Mouse (Mus musculus) bone marrow, adult 2 months (tissue): ENCODE measurements at regions not wholly inside any gene's neighbourhood (a gene's known extent, or its start where the extent isn't known, plus 50 kb on each side); places are given as distances from the start of the nearest gene placed in this dataset.

Experiments
- CTCF ChIP-seq: fragments of 200-500 bp; IDR thresholded peaks from 2 replicates; pipeline ENCODE4 v1.5.1; 2011; ENCODE audit warnings: low read length, control low read depth; ENCODE audit not compliant: control insufficient read depth, insufficient read depth
- POLR2A ChIP-seq: fragments of 200-500 bp; IDR thresholded peaks from 2 replicates; pipeline ENCODE4 v1.6.1; 2011; ENCODE audit warnings: low read depth, mild to moderate bottlenecking, control low read depth, low read length, borderline replicate concordance; ENCODE audit not compliant: control insufficient read depth

DNA sequence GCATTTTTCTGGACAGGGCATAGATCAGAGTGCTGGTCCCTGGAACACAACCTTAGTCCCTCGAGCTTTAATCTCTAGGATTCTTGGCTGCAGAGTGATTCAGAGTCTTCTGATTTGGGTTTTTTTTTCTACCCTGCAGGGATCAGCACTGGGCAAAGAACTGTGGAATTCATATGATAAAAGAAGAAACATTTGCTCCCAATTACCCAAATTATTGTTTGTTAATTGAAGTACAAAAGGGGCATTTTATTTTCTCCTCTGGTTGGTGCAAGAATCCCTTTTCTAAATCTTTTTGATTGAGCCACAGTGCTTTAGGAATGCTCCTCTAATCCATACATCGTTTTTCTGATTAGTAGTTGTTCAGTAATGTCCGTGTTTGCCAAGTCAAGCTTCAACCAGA, 219.7 kb upstream of the Irx3 start:
- TF ChIP-seq CTCF (no peak), POLR2A (no peak)
